19 mouse cellular contexts compared by ENCODE assay signal in genomic region chr1:36913806-36914205, GRCm38 (mm10). TPM values are rescaled to one million over a fixed set of nuclear protein-coding genes. Genes with fewer than 3 reads are reported as not detected.
DNase-seq lines count a peak whose midpoint lies in the region; ATAC-seq and TF ChIP-seq lines count a peak whose summit lies in the region.
"Had no signal": no experiment of that assay in that cellular context is flagged by ENCODE, and none has a peak within 500 bp of the region (broad histone marks: within the 10 kb centered on the region; RNA-seq: fewer than 3 reads in every experiment).

No protein-coding gene starts in this region.

- peak overlapping the region; percentile 57 for H3K27ac ChIP-seq in heart, adult 2 months
- peak overlapping the region; percentile 34; the same call in 1 of the 2 replicates for H3K27ac ChIP-seq in brown adipose tissue, adult 24 weeks (replicated peaks; ENCODE audit: low read depth, low read length)
- H3K27ac ChIP-seq in liver, embryonic 16.5 days (ENCODE audit: low read length) = 0 out of 2 replicates have a peak overlapping the region, but pooled peaks have one; percentile 14
- no peak overlapping the region for H3K27ac ChIP-seq in hindbrain, embryonic 13.5 days
- H3K27ac ChIP-seq: embryonic facial prominence, embryonic 10.5 days; heart, embryonic 10.5 days; hindbrain, embryonic 10.5 days; stomach, postnatal 0 days had no signal

- H3K9me3 ChIP-seq in liver, embryonic 16.5 days (replicated peaks; ENCODE audit: control insufficient read depth, low read length) = no peaks in the 10 kb centered on the region
- H3K9me3 ChIP-seq in hindbrain, embryonic 13.5 days = no peaks in the 10 kb centered on the region
- H3K9me3 ChIP-seq: embryonic facial prominence, embryonic 10.5 days; heart, embryonic 10.5 days; hindbrain, embryonic 10.5 days; kidney, embryonic 15.5 days had no signal

- peaks cover 15% of the 10 kb centered on the region for H3K36me3 ChIP-seq in heart, adult 2 months (ENCODE audit: control insufficient read depth, insufficient read depth, low read length)
- H3K36me3 ChIP-seq in liver, embryonic 16.5 days (ENCODE audit: control insufficient read depth, insufficient read depth) = no peaks in the 10 kb centered on the region; the same call in 1 of the 2 replicates
- no peaks in the 10 kb centered on the region for H3K36me3 ChIP-seq in hindbrain, embryonic 13.5 days
- H3K36me3 ChIP-seq: embryonic facial prominence, embryonic 10.5 days; heart, embryonic 10.5 days; hindbrain, embryonic 10.5 days; kidney, embryonic 15.5 days had no signal

- no peak for DNase-seq in heart, adult 2 months
- no peak for DNase-seq in heart, postnatal 4 days
- DNase-seq in cerebellum, adult 11 months = no peak
- no peak for DNase-seq in cerebellum, postnatal 36 days
- DNase-seq: cerebellum, adult 8-10 months; gastrocnemius, postnatal 36 days; layer of hippocampus, postnatal 36 days; midbrain, embryonic 14.5 days; thymus, adult 2 months; thymus, postnatal 4 days had no signal

- peaks cover 16% of the 10 kb centered on the region for H3K4me1 ChIP-seq in heart, adult 2 months (ENCODE audit: control insufficient read depth, insufficient read depth, low read length)
- peaks cover 21% of the 10 kb centered on the region for H3K4me1 ChIP-seq in brown adipose tissue, adult 24 weeks (ENCODE audit: control insufficient read depth, insufficient read depth, insufficient read length, low read length)
- peaks cover 73% of the 10 kb centered on the region for H3K4me1 ChIP-seq in liver, embryonic 16.5 days (ENCODE audit: control insufficient read depth, low read depth, low read length)
- H3K4me1 ChIP-seq in hindbrain, embryonic 13.5 days (replicated peaks) = peaks cover 15% of the 10 kb centered on the region

- no peak overlapping the region for H3K4me2 ChIP-seq in liver, embryonic 16.5 days (ENCODE audit: low read depth, low read length)
- no peak overlapping the region for H3K4me2 ChIP-seq in hindbrain, embryonic 13.5 days
- H3K4me2 ChIP-seq: kidney, embryonic 15.5 days had no signal

- TF ChIP-seq POLR2A in heart, adult 2 months (IDR thresholded peaks at IDR 0.05; ENCODE audit: insufficient read depth, low read depth, low read length) = no peak

- WGBS in heart, adult 2 months = 76% methylated on average over 7 of the region's 7 CpGs
- WGBS in liver, embryonic 16.5 days (ENCODE audit: insufficient replicate concordance) = 55% methylated on average over 7 of the region's 7 CpGs
- 94% methylated on average over 7 of the region's 7 CpGs for WGBS in hindbrain, embryonic 13.5 days

- TF ChIP-seq CTCF in heart, adult 2 months (IDR thresholded peaks at IDR 0.05) = no peak

- peaks cover 14% of the 10 kb centered on the region for H3K79me2 ChIP-seq in heart, adult 2 months (replicated peaks; ENCODE audit: control insufficient read depth, insufficient read depth, low read length)

- no peak overlapping the region for H3K4me3 ChIP-seq in heart, adult 2 months
- no peak overlapping the region for H3K4me3 ChIP-seq in brown adipose tissue, adult 24 weeks (ENCODE audit: insufficient read depth, low read depth, low read length)
- H3K4me3 ChIP-seq in liver, embryonic 16.5 days (ENCODE audit: low read depth, low read length) = no peak overlapping the region
- H3K4me3 ChIP-seq in hindbrain, embryonic 13.5 days = no peak overlapping the region
- H3K4me3 ChIP-seq: embryonic facial prominence, embryonic 10.5 days; heart, embryonic 10.5 days; hindbrain, embryonic 10.5 days; kidney, embryonic 15.5 days had no signal

- no peak for ATAC-seq in liver, embryonic 16.5 days (ENCODE audit: low read depth)
- ATAC-seq in hindbrain, embryonic 13.5 days (ENCODE audit: low FRiP score) = no peak
- ATAC-seq: forebrain, embryonic 16.5 days had no signal

- intact Hi-C loops in heart, adult 2 months (cut with DNase I) = loop anchor here (2.0 kb wide), 1 partner anchor 29 kb away; no protein-coding TSS in a partner anchor

- no peaks in the 10 kb centered on the region; the same call in 1 of the 2 replicates for H3K27me3 ChIP-seq in heart, adult 2 months (ENCODE audit: control insufficient read depth, insufficient read depth, low read length)
- H3K27me3 ChIP-seq in liver, embryonic 16.5 days (ENCODE audit: control insufficient read depth, insufficient read depth, low read depth, low read length) = no peaks in the 10 kb centered on the region
- H3K27me3 ChIP-seq in hindbrain, embryonic 13.5 days = no peaks in the 10 kb centered on the region
- H3K27me3 ChIP-seq: kidney, embryonic 15.5 days had no signal

- no peak overlapping the region for H3K9ac ChIP-seq in heart, adult 2 months (ENCODE audit: low read depth, low read length)
- no peak overlapping the region for H3K9ac ChIP-seq in liver, embryonic 16.5 days (ENCODE audit: low read depth, low read length)
- H3K9ac ChIP-seq in hindbrain, embryonic 13.5 days = no peak overlapping the region
- H3K9ac ChIP-seq: kidney, embryonic 15.5 days had no signal

- no peak for TF ChIP-seq EP300 in heart, adult 2 months (IDR thresholded peaks at IDR 0.05; ENCODE audit: insufficient read depth, low read depth, low read length)

RNA-seq across cellular contexts. Expression of gene Tmem131, which starts 29.7 kb away (rescaled TPM):
- total RNA-seq in heart, adult 2 months (2021) = 10 to 100 TPM; 28.1 to 30.0 TPM
- polyA plus RNA-seq in heart, adult 2 months (2012; rRNA removed) = 13.0 and 17.0 TPM in 2 replicates
- total RNA-seq in heart, postnatal 4 days (2021) = 10 to 100 TPM; 37.3 to 40.6 TPM
- polyA plus RNA-seq in brown adipose tissue, adult 24 weeks (2012; ENCODE audit: insufficient read depth, insufficient read length, missing spikeins) = 13.6 and 17.8 TPM in 2 replicates
- polyA plus RNA-seq in liver, embryonic 16.5 days (2015; fragmentation: Nextera tagmentation; extraction: Ambion mirVana) = 7.7 and 8.8 TPM in 2 replicates
- polyA plus RNA-seq in hindbrain, embryonic 13.5 days (2015; fragmentation: Nextera tagmentation; extraction: Ambion mirVana) = 11.6 and 11.7 TPM in 2 replicates
